Mouse (Mus musculus) MEL (cell line): ENCODE results near the gene Slc39a9. TPM values are rescaled to one million over a fixed set of nuclear protein-coding genes. Genes with fewer than 3 reads are reported as not detected.

Source experiments
- DNase-seq: peaks from one replicate; pipeline ENCODE4 v3.0.0; 2011; ENCODE audit warnings: low read depth, low spot score
- H3K27ac ChIP-seq: 2 replicates; pipeline ENCODE4 v1.5.1; 2012; ENCODE audit warnings: low read depth, mild to moderate bottlenecking, control low read depth, low read length, moderate library complexity; ENCODE audit not compliant: control insufficient read depth
- H3K27me3 ChIP-seq, 2 experiments: fragments of 150-350 bp in 1 of 2; sonication (generic) in 1 of 2; 2 replicates each; pipeline ENCODE4 v1.6.1; 2012; ENCODE audit warnings: low read length in 2 of 2, mild to moderate bottlenecking in 2 of 2, improper control_type of control experiment in 1 of 2, moderate library complexity in 1 of 2; ENCODE audit not compliant: insufficient read depth in 2 of 2, control insufficient read depth in 1 of 2
- H3K36me3 ChIP-seq, 2 experiments: 2 replicates each; pipeline ENCODE4 v1.6.1; 2012 to 2014; ENCODE audit warnings: low read length in 2 of 2, improper control_type of control experiment in 1 of 2, inconsistent platforms in 1 of 2, mild to moderate bottlenecking in 1 of 2; ENCODE audit not compliant: insufficient read depth in 2 of 2, control insufficient read depth in 1 of 2
- H3K4me1 ChIP-seq, 2 experiments: fragments of 150-350 bp in 1 of 2; sonication (generic) in 1 of 2; 2 replicates each; pipeline ENCODE4 v1.6.1; 2012; ENCODE audit warnings: low read length in 2 of 2, improper control_type of control experiment in 1 of 2, mild to moderate bottlenecking in 1 of 2; ENCODE audit not compliant: insufficient read depth in 2 of 2, control insufficient read depth in 1 of 2
- H3K4me3 ChIP-seq, 2 experiments: fragments of 150-350 bp in 1 of 2; sonication (generic) in 1 of 2; 2 replicates each; pipeline ENCODE4 v1.5.1; 2012; ENCODE audit warnings: low read depth in 2 of 2, low read length in 2 of 2, mild to moderate bottlenecking in 2 of 2, moderate library complexity in 2 of 2, control low read depth in 1 of 2, improper control_type of control experiment in 1 of 2; ENCODE audit not compliant: control insufficient read depth in 1 of 2, insufficient read depth in 1 of 2
- H3K79me2 ChIP-seq: 2 replicates; pipeline ENCODE4 v1.6.1; 2012; ENCODE audit warnings: mild to moderate bottlenecking, low read length, moderate library complexity; ENCODE audit not compliant: control insufficient read depth, poor library complexity, insufficient read depth
- H3K9ac ChIP-seq: 2 replicates; pipeline ENCODE4 v1.6.1; 2012; ENCODE audit warnings: low read depth, mild to moderate bottlenecking, control low read depth, low read length, moderate library complexity; ENCODE audit not compliant: control insufficient read depth, poor library complexity, severe bottlenecking
- H3K9me3 ChIP-seq: fragments of 150-350 bp; sonication (generic); replicated peaks from 2 replicates; pipeline ENCODE4 v1.6.1; 2012; ENCODE audit warnings: mild to moderate bottlenecking, low read length, improper control_type of control experiment, moderate library complexity; ENCODE audit not compliant: insufficient read depth
- CTCF ChIP-seq, 3 experiments: IDR thresholded peaks in 2 of 3; conservative IDR thresholded peaks in 1 of 3; 2 replicates each; pipeline ENCODE4 v1.5.1; 2011 to 2012; ENCODE audit warnings: low read length in 3 of 3, low read depth in 2 of 3, mild to moderate bottlenecking in 2 of 3, improper control_type of control experiment in 1 of 3, inconsistent platforms in 1 of 3, mixed read lengths in 1 of 3, moderate library complexity in 1 of 3; ENCODE audit not compliant: control insufficient read depth in 1 of 3, insufficient read depth in 1 of 3, poor library complexity in 1 of 3, severe bottlenecking in 1 of 3
- E2F4 ChIP-seq: IDR thresholded peaks from 2 replicates; pipeline ENCODE4 v1.6.1; 2011; ENCODE audit warnings: low read depth, low read length, improper control_type of control experiment, borderline replicate concordance
- ETS1 ChIP-seq: IDR thresholded peaks from 2 replicates; pipeline ENCODE4 v1.6.1; 2012; ENCODE audit warnings: low read depth, mild to moderate bottlenecking, inconsistent platforms, low read length, improper control_type of control experiment, moderate library complexity
- GATA1 ChIP-seq: IDR thresholded peaks from 2 replicates; pipeline ENCODE4 v1.6.1; 2011; ENCODE audit warnings: low read depth, low read length, improper control_type of control experiment
- JUND ChIP-seq: IDR thresholded peaks from 2 replicates; pipeline ENCODE4 v1.6.1; 2011; ENCODE audit warnings: low read depth, mild to moderate bottlenecking, improper control_type of control experiment, low read length
- MAX ChIP-seq: IDR thresholded peaks from 2 replicates; pipeline ENCODE4 v1.6.1; 2011; ENCODE audit warnings: low read length, improper control_type of control experiment
- NELFE ChIP-seq: IDR thresholded peaks from 2 replicates; pipeline ENCODE4 v1.6.1; 2011; ENCODE audit warnings: low read depth, low read length, improper control_type of control experiment
- NRF1 ChIP-seq: IDR thresholded peaks from 2 replicates; pipeline ENCODE4 v1.6.1; 2014; ENCODE audit warnings: low read depth, mild to moderate bottlenecking, inconsistent platforms, low read length, improper control_type of control experiment, moderate library complexity; ENCODE audit not compliant: poor library complexity, insufficient read depth, severe bottlenecking
- POLR2AphosphoS2 ChIP-seq: IDR thresholded peaks from 2 replicates; pipeline ENCODE4 v1.6.1; 2011; ENCODE audit warnings: low read length, improper control_type of control experiment
- SIN3A ChIP-seq: IDR thresholded peaks from 2 replicates; pipeline ENCODE4 v1.6.1; 2012; ENCODE audit warnings: low read length, improper control_type of control experiment, inconsistent platforms
- SMC3 ChIP-seq: IDR thresholded peaks from 2 replicates; pipeline ENCODE4 v1.6.1; 2011; ENCODE audit warnings: low read depth, low read length, improper control_type of control experiment
- TAL1 ChIP-seq: IDR thresholded peaks from 2 replicates; pipeline ENCODE4 v1.6.1; 2012; ENCODE audit warnings: mild to moderate bottlenecking, inconsistent platforms, low read length, moderate library complexity, mixed read lengths
- TBP ChIP-seq: IDR thresholded peaks from 2 replicates; pipeline ENCODE4 v1.8.0; 2011; ENCODE audit warnings: low read depth, low read length, improper control_type of control experiment
- UBTF ChIP-seq: IDR thresholded peaks from 2 replicates; pipeline ENCODE4 v1.6.1; 2012; ENCODE audit warnings: low read depth, mild to moderate bottlenecking, inconsistent platforms, low read length, improper control_type of control experiment, moderate library complexity, borderline replicate concordance; ENCODE audit not compliant: insufficient read depth
- USF1 ChIP-seq: IDR thresholded peaks from 2 replicates; pipeline ENCODE4 v1.6.1; 2014; ENCODE audit warnings: low read depth, mild to moderate bottlenecking, inconsistent platforms, low read length, improper control_type of control experiment, moderate library complexity
- ZMIZ1 ChIP-seq: IDR thresholded peaks from 2 replicates; pipeline ENCODE4 v1.6.1; 2012; ENCODE audit warnings: low read depth, mild to moderate bottlenecking, inconsistent platforms, low read length, improper control_type of control experiment, moderate library complexity
- ZNF384 ChIP-seq: IDR thresholded peaks from 2 replicates; pipeline ENCODE4 v1.6.1; 2012; ENCODE audit warnings: low read depth, mild to moderate bottlenecking, inconsistent platforms, low read length, improper control_type of control experiment
- polyA plus RNA-seq, 2 experiments: library from polyadenylated mRNA; stranded (reverse) in 1 of 2; unstranded in 1 of 2; fragments of >175 nt in 1 of 2; fragments of >200 nt in 1 of 2; gene quantifications; 2 replicates each; pipeline versions ENCODE4 v1.2.1 to v1.2.4; 2012; ENCODE audit warnings: low replicate concordance in 2 of 2, low read depth in 1 of 2; ENCODE audit not compliant: insufficient read length in 2 of 2, insufficient read depth in 1 of 2, missing spikeins in 1 of 2
- total RNA-seq: library from RNA; depleted of rRNA; stranded (reverse); fragments of 300-350 nt; gene quantifications from 2 replicates; pipeline ENCODE4 v1.2.3, GENCODE M21; 2012

The Slc39a9 gene
- total and polyA plus RNA-seq, 3 experiments, result 13.1 to 34.4 TPM; not detected in 1

GRCm38 (mm10) chr12:80604218-80604617 is 39.5 kb upstream of the Slc39a9 start:
- peaks cover 0 to 12% of the 10 kb centered on the region in 2 experiments; a peak in 2 of 4 replicates for H3K36me3 ChIP-seq
- H3K9me3 ChIP-seq, result no peaks in the 10 kb centered on the region
- H3K9ac ChIP-seq, result no peak overlapping the region
- TF ChIP-seq E2F4 (no peak), USF1 (no peak), NRF1 (no peak)
- no peak overlapping the region for H3K27ac ChIP-seq
- peaks cover 8 to 25% of the 10 kb centered on the region in 2 experiments for H3K4me1 ChIP-seq
- H3K4me3 ChIP-seq, result no peak overlapping the region
- no peaks in the 10 kb centered on the region for H3K79me2 ChIP-seq
- no peaks in the 10 kb centered on the region for H3K27me3 ChIP-seq
- no peak for DNase-seq

GRCm38 (mm10) chr12:80608576-80608975 is 35.1 kb upstream of the Slc39a9 start:
- Histone ChIP-seq H3K79me2 (no peaks in the 10 kb centered on the region), H3K27ac (no peak overlapping the region), H3K36me3 (peaks cover 0 to under 1% of the 10 kb centered on the region in 2 experiments; a peak in 1 of 4 replicates), H3K9me3 (no peaks in the 10 kb centered on the region), H3K4me1 (peaks cover 0 to under 1% of the 10 kb centered on the region in 2 experiments; a peak in 1 of 4 replicates), H3K4me3 (no peak overlapping the region), H3K9ac (no peak overlapping the region), H3K27me3 (no peaks in the 10 kb centered on the region)
- no peak for DNase-seq
- TF ChIP-seq MAX (no peak), SIN3A (no peak), TBP (no peak), ZNF384 (no peak), SMC3 (no peak), GATA1 (no peak), NELFE (no peak), CTCF (IDR thresholded peaks at IDR 0.05 in 2 of 3, conservative IDR thresholded peaks at IDR 0.05 in 1 of 3; ENCODE audit: control insufficient read depth in 1 of 3, insufficient read depth in 1 of 3, low read depth in 2 of 3, low read length in 3 of 3, poor library complexity in 1 of 3, severe bottlenecking in 1 of 3) (no peak), JUND (no peak), ETS1 (no peak), UBTF (no peak), ZMIZ1 (no peak), E2F4 (no peak), NRF1 (no peak), TAL1 (no peak), POLR2AphosphoS2 (no peak)
